Mouse (Mus musculus): ENCODE results near the gene Dap. TPM values are rescaled to one million over a fixed set of nuclear protein-coding genes. Genes with fewer than 3 reads are reported as not detected.

Dap gene
- polyA plus RNA-seq, 1 experiment = 145 TPM

DNA sequence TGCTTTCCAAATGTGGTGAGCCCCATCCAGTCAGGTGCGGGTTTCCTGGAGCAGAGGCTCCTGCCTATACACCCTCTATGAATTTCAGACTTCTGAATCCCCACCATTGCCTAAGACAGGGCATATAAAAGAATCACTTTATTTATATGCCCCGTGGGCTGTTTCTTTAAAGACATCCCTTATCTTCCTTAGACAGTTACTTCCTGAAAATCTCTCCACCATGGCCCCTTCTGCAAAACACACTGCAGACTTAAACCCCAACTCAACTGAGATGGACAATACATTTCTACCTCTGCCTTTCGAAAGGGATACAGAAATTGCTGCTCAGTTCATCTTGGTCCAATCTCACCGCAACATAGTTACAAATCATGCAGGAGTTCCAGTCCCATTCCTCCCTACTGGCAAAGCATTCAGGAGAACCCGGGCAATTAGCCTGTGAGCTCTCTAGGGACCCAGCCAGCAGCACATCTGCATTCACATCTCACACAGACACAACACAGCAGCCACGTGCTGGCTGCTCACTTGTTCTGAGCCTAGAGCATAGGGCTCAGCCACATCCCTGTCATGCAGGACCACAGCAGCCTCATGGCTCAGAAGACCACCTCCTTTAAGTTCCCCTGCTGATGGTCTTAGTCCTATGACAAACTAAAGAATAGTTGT is 75.3 kb downstream of the Dap start:
- no peaks in the 10 kb centered on the region for H3K36me3 ChIP-seq (ENCODE audit: control insufficient read depth, insufficient read depth, low read length)
- H3K4me3 ChIP-seq (ENCODE audit: low read depth, low read length) = no peak overlapping the region
- H3K27ac ChIP-seq (ENCODE audit: insufficient read depth, low read depth, low read length) = no peak overlapping the region
- H3K27me3 ChIP-seq (ENCODE audit: control insufficient read depth, insufficient read depth, low read length) = peaks cover 8% of the 10 kb centered on the region
- 57% methylated on average over 6 of the region's 6 CpGs for WGBS
- TF ChIP-seq CTCF (IDR thresholded peaks at IDR 0.05; ENCODE audit: extremely low read depth, insufficient read length, insufficient replicate concordance, low read depth, low read length) = no peak
- TF ChIP-seq POLR2A (IDR thresholded peaks at IDR 0.05; ENCODE audit: low read depth, low read length) = no peak
- no peaks in the 10 kb centered on the region for H3K4me1 ChIP-seq (ENCODE audit: control insufficient read depth, insufficient read depth, insufficient read length, low read length)

DNA sequence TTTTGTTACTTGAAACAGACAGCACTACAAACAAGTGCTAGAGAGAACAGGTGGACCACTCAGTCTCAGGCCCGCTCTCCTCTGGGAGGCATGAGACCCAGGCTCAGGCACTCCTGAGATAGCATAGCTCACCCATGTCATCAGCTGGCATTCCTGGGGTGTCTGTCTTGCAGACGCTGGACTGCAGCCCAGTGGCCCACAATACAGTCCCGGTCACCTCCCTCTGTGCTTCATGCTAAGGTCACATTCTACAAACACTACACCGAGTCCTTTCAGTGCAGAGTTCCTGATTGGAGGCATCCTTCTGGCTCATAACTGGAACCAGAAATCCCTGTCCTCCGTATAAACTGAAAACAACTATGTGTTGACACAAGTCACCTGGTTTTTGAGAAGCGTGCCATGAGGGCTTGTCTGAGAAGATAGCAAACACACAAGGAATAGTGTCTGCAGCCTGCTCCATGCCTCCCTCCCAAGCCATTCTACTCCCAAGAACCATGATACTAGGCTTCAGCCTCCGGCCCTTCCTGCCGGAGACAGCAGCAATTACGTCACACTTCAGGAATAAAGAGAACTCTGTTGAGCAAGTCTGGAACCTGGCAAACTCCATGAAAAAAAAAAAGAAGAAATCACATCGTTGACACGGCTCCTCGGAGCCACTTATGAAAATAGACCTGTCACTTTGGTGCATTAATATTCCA is 78.3 kb downstream of the Dap start:
- H3K27me3 ChIP-seq (ENCODE audit: control insufficient read depth, insufficient read depth, low read length) = 0 out of 2 replicates have a peak, but pooled peaks cover 2% of the 10 kb centered on the region
- 25% methylated on average over 12 of the region's 12 CpGs for WGBS
- TF ChIP-seq CTCF (IDR thresholded peaks at IDR 0.05; ENCODE audit: extremely low read depth, insufficient read length, insufficient replicate concordance, low read depth, low read length) (no peak), POLR2A (IDR thresholded peaks at IDR 0.05; ENCODE audit: low read depth, low read length) (no peak)
- H3K4me1 ChIP-seq (ENCODE audit: control insufficient read depth, insufficient read depth, insufficient read length, low read length) = no peaks in the 10 kb centered on the region
- H3K27ac ChIP-seq (ENCODE audit: insufficient read depth, low read depth, low read length) = no peak overlapping the region
- no peaks in the 10 kb centered on the region for H3K36me3 ChIP-seq (ENCODE audit: control insufficient read depth, insufficient read depth, low read length)
- H3K4me3 ChIP-seq (ENCODE audit: low read depth, low read length) = no peak overlapping the region

DNA sequence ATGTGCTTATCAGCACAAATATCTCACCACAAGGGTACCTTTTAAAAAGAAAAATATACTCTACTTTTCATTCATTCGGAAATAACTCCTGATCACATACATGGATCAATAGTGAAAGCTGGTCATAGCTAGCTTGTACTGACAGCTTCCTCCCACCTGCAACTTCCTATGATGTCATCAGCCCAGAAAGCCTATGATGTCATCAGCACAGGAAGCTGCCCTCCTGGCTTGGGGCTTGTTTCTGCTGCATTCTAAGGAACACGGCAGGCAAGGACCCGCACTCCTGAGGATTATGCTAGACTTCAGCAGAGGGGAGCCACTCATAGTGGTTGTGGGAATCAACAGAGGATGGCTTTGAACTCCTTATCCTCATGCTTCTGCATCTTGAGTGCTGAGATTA is 80.2 kb downstream of the Dap start:
- peaks cover 8% of the 10 kb centered on the region; the same call in 1 of the 2 replicates for H3K27me3 ChIP-seq (ENCODE audit: control insufficient read depth, insufficient read depth, low read length)
- no peak overlapping the region for H3K27ac ChIP-seq (ENCODE audit: insufficient read depth, low read depth, low read length)
- no peak overlapping the region for H3K4me3 ChIP-seq (ENCODE audit: low read depth, low read length)
- 89% methylated on average over 3 of the region's 3 CpGs for WGBS
- TF ChIP-seq POLR2A (IDR thresholded peaks at IDR 0.05; ENCODE audit: low read depth, low read length) (no peak), CTCF (IDR thresholded peaks at IDR 0.05; ENCODE audit: extremely low read depth, insufficient read length, insufficient replicate concordance, low read depth, low read length) (no peak)
- no peaks in the 10 kb centered on the region for H3K4me1 ChIP-seq (ENCODE audit: control insufficient read depth, insufficient read depth, insufficient read length, low read length)
- H3K36me3 ChIP-seq (ENCODE audit: control insufficient read depth, insufficient read depth, low read length) = no peaks in the 10 kb centered on the region

DNA sequence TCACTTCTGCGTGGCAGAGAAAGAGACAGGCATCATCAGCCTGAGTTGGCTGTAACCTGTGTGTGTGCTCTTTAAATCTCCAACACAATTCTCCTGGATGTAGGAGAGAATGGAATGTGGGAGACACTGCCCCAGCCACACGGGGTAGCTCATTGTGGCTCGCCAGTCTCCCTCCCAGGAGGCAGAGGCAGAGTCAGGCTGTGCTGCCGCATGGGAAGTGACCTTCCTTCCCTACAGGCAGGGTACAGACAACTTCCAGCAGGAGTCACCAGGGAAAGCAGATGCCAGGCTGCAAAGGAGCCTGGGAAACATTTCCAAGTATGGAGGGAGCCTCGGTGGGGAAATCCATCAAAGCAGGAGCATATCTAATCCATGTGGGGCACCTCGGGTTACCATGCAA is 81.1 kb downstream of the Dap start:
- peaks cover 8% of the 10 kb centered on the region; the same call in 1 of the 2 replicates for H3K27me3 ChIP-seq (ENCODE audit: control insufficient read depth, insufficient read depth, low read length)
- H3K36me3 ChIP-seq (ENCODE audit: control insufficient read depth, insufficient read depth, low read length) = no peaks in the 10 kb centered on the region
- no peak overlapping the region for H3K4me3 ChIP-seq (ENCODE audit: low read depth, low read length)
- no peak for TF ChIP-seq CTCF (IDR thresholded peaks at IDR 0.05; ENCODE audit: extremely low read depth, insufficient read length, insufficient replicate concordance, low read depth, low read length)
- no peak for TF ChIP-seq POLR2A (IDR thresholded peaks at IDR 0.05; ENCODE audit: low read depth, low read length)
- no peak overlapping the region for H3K27ac ChIP-seq (ENCODE audit: insufficient read depth, low read depth, low read length)
- 53% methylated on average over 6 of the region's 6 CpGs for WGBS
- no peaks in the 10 kb centered on the region for H3K4me1 ChIP-seq (ENCODE audit: control insufficient read depth, insufficient read depth, insufficient read length, low read length)

DNA sequence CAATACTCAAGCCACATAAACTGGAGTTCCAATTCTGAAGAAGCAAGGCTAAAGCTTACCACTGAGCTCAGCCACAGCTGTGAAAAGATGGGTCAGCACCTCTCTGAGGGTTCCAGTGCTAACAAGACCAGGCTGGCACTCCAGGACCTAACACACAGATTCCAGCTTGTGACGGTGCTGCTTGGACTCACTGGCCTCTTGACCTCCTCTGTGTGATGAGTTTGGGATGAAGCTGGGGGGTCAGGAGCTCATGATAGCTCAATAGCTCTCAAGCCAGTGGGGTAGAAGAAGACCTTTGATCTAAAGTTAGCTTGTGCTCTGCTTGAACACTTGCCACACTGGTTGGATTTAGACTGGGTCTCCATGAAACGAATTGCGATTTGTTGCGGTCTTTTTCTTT is 82.6 kb downstream of the Dap start:
- Histone ChIP-seq H3K27me3 (ENCODE audit: control insufficient read depth, insufficient read depth, low read length) (peaks cover 10% of the 10 kb centered on the region), H3K4me1 (ENCODE audit: control insufficient read depth, insufficient read depth, insufficient read length, low read length) (no peaks in the 10 kb centered on the region), H3K27ac (ENCODE audit: insufficient read depth, low read depth, low read length) (no peak overlapping the region), H3K36me3 (ENCODE audit: control insufficient read depth, insufficient read depth, low read length) (no peaks in the 10 kb centered on the region), H3K4me3 (ENCODE audit: low read depth, low read length) (no peak overlapping the region)
- WGBS = 95% methylated on average over 4 of the region's 4 CpGs
- no peak for TF ChIP-seq POLR2A (IDR thresholded peaks at IDR 0.05; ENCODE audit: low read depth, low read length)
- TF ChIP-seq CTCF (IDR thresholded peaks at IDR 0.05; ENCODE audit: extremely low read depth, insufficient read length, insufficient replicate concordance, low read depth, low read length) = no peak

DNA sequence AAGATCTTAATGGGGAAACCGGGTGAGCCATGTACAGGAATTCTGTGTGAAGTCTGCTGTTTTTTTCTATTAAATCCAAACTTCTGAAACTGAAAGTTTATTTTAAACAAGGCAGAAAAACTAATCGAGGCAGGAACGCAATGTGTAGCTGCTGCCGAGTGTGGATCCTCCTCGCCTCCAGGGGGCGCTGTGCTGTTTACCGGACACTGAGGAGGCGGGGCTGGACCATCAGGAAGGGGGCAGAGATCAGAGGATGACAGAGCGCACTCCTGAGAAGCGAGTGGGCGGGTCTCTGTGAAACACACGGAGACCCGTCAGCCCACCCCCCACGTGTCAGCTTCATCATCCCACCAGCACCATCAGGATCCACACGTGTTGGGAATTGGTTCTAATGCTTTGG is 85.4 kb downstream of the Dap start:
- no peaks in the 10 kb centered on the region for H3K36me3 ChIP-seq (ENCODE audit: control insufficient read depth, insufficient read depth, low read length)
- whole genome bisulfite sequencing = 76% methylated on average over 15 of the region's 15 CpGs
- peaks cover 14% of the 10 kb centered on the region for H3K27me3 ChIP-seq (ENCODE audit: control insufficient read depth, insufficient read depth, low read length)
- TF ChIP-seq CTCF (IDR thresholded peaks at IDR 0.05; ENCODE audit: extremely low read depth, insufficient read length, insufficient replicate concordance, low read depth, low read length) = peak; percentile 41; the same call in 1 of the 2 replicates
- no peak for TF ChIP-seq POLR2A (IDR thresholded peaks at IDR 0.05; ENCODE audit: low read depth, low read length)
- no peaks in the 10 kb centered on the region for H3K4me1 ChIP-seq (ENCODE audit: control insufficient read depth, insufficient read depth, insufficient read length, low read length)
- no peak overlapping the region for H3K27ac ChIP-seq (ENCODE audit: insufficient read depth, low read depth, low read length)
- H3K4me3 ChIP-seq (ENCODE audit: low read depth, low read length) = no peak overlapping the region

DNA sequence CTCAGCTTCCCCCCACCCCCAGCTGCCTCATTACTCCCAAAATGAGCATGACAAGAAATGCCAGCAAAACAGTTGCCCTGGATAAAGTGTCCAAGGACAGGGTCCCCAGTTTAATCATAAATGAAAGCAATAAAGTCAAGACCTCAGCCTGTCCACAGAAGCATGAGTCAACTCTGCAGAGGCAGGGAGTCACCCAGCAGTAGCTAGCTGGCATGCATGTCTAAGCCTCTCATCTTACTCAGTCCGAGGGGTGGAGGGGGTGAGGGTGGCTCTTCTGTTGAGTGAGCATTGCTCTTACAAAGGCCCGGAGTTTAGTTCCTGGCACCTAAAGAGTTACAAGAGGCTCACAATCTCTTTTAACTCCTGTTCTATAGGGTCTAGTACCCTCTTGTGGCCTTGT is 87.9 kb downstream of the Dap start:
- no peaks in the 10 kb centered on the region for H3K4me1 ChIP-seq (ENCODE audit: control insufficient read depth, insufficient read depth, insufficient read length, low read length)
- peaks cover 14% of the 10 kb centered on the region for H3K27me3 ChIP-seq (ENCODE audit: control insufficient read depth, insufficient read depth, low read length)
- no peak overlapping the region for H3K4me3 ChIP-seq (ENCODE audit: low read depth, low read length)
- H3K36me3 ChIP-seq (ENCODE audit: control insufficient read depth, insufficient read depth, low read length) = no peaks in the 10 kb centered on the region
- no peak overlapping the region for H3K27ac ChIP-seq (ENCODE audit: insufficient read depth, low read depth, low read length)
- TF ChIP-seq CTCF (IDR thresholded peaks at IDR 0.05; ENCODE audit: extremely low read depth, insufficient read length, insufficient replicate concordance, low read depth, low read length) = no peak
- no peak for TF ChIP-seq POLR2A (IDR thresholded peaks at IDR 0.05; ENCODE audit: low read depth, low read length)
- 41% methylated on average over 2 of the region's 2 CpGs for WGBS
